Mouse (Mus musculus): ENCODE measurements at regions not wholly inside any gene's neighbourhood (a gene's known extent, or its start where the extent isn't known, plus 50 kb on each side); places are given as distances from the start of the nearest gene placed in this dataset.

- no peak for DNase-seq (ENCODE audit: low read depth, low spot score)
Observed at GRCm38 (mm10) chr1:83527803-83528202, 119.8 kb upstream of the Sphkap start.

- DNase-seq (ENCODE audit: low read depth, low spot score), result no peak
Observed at GRCm38 (mm10) chr1:83509356-83509755, 101.4 kb upstream of the Sphkap start.

GRCm38 (mm10) chr1:83505386-83505785 is 97.4 kb upstream of the Sphkap start:
- DNase-seq (ENCODE audit: low read depth, low spot score), result no peak

- DNase-seq (ENCODE audit: low read depth, low spot score), result no peak
Observed at GRCm38 (mm10) chr1:83496888-83497287, 88.9 kb upstream of the Sphkap start.

- DNase-seq (ENCODE audit: low read depth, low spot score), result no peak
Observed at GRCm38 (mm10) chr1:83496380-83496779, 88.4 kb upstream of the Sphkap start.

- no peak for DNase-seq (ENCODE audit: low read depth, low spot score)
Observed at GRCm38 (mm10) chr1:83495022-83495421, 87.0 kb upstream of the Sphkap start.

GRCm38 (mm10) chr1:83479111-83479510 is 71.1 kb upstream of the Sphkap start:
- no peak for DNase-seq (ENCODE audit: low read depth, low spot score)

Data from ES-CJ7 (cell line).